Mouse (Mus musculus): ENCODE measurements at regions not wholly inside any gene's neighbourhood (a gene's known extent, or its start where the extent isn't known, plus 50 kb on each side); places are given as distances from the start of the nearest gene placed in this dataset.

DNA sequence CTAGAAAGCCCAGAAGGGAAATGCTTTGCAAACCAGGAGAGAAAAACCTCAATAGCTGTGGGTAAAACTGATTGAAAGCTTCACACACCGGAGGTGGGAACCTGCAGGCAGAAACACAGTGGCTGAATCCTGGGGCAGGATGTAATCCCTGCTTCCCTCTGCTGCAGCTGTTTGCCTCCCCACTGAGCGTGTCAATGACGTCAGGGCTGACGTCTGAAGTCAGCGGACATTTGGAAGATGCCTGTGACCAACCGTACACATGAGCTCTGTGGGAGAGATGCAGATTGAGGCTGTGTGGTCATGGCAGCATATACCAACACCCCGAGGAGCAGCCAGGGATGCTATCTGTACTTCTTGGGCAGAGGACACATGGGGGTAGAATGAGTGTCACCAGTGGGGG is 151.5 kb upstream of the Atp6ap2 start:
- no peak for TF ChIP-seq EP300 (IDR thresholded peaks at IDR 0.05; ENCODE audit: low read depth)
- no peak for TF ChIP-seq CTCF (IDR thresholded peaks at IDR 0.05; ENCODE audit: low read depth)
